Mouse (Mus musculus) neural tube, embryonic 11.5 days (tissue): ENCODE results near the gene Hexa. TPM values are rescaled to one million over a fixed set of nuclear protein-coding genes. Genes with fewer than 3 reads are reported as not detected.

ENCODE experiments used
- ATAC-seq: fragments of 200-750 bp; cut with Nextera tagmentation; 2 replicates; pipeline ENCODE4 v1.8.0; 2017; ENCODE audit warnings: moderate number of reproducible peaks, mild to moderate bottlenecking, moderate TSS enrichment, moderate library complexity; ENCODE audit not compliant: insufficient read depth, low FRiP score, low TSS enrichment
- DNase-seq: peaks from one replicate; pipeline ENCODE4 v3.0.0-alpha.2; 2015; ENCODE audit warnings: low spot score
- H3K27ac ChIP-seq: fragments of 300-500 bp; sonication (generic); 2 replicates; pipeline ENCODE4 v1.5.1; 2014; ENCODE audit warnings: low read depth, mild to moderate bottlenecking, low read length
- H3K27me3 ChIP-seq: fragments of 300-500 bp; sonication (generic); 2 replicates; pipeline ENCODE4 v1.6.1; 2014; ENCODE audit warnings: mild to moderate bottlenecking, low read length, mixed read lengths; ENCODE audit not compliant: control insufficient read depth, insufficient read depth
- H3K36me3 ChIP-seq: fragments of 300-500 bp; sonication (generic); 2 replicates; pipeline ENCODE4 v1.6.1; 2014; ENCODE audit warnings: mild to moderate bottlenecking, low read length, moderate library complexity, mixed read lengths; ENCODE audit not compliant: control insufficient read depth, insufficient read depth
- H3K4me1 ChIP-seq: fragments of 300-500 bp; sonication (generic); 2 replicates; pipeline ENCODE4 v1.6.1; 2014; ENCODE audit warnings: low read length, mixed read lengths; ENCODE audit not compliant: control insufficient read depth, insufficient read depth
- H3K4me2 ChIP-seq: fragments of 300-500 bp; sonication (generic); 2 replicates; pipeline ENCODE4 v1.6.1; 2014; ENCODE audit warnings: low read depth, mild to moderate bottlenecking, moderate library complexity
- H3K4me3 ChIP-seq: fragments of 300-500 bp; sonication (generic); 2 replicates; pipeline ENCODE4 v1.5.1; 2014; ENCODE audit warnings: low read depth, low read length
- H3K9ac ChIP-seq: fragments of 300-500 bp; sonication (generic); 2 replicates; pipeline ENCODE4 v1.6.1; 2014; ENCODE audit warnings: mild to moderate bottlenecking, low read length
- H3K9me3 ChIP-seq: fragments of 300-500 bp; sonication (generic); 2 replicates; pipeline ENCODE4 v1.6.1; 2016; ENCODE audit warnings: low read length; ENCODE audit not compliant: control insufficient read depth
- WGBS: fragments of 180-500 bp; shearing (Covaris S2); extraction: QIAGEN DNeasy Blood & Tissue Kit; methylation state at CpG from one replicate; pipeline ENCODE4 v1.1.7; 2014; 5-methylcytosine and 5-hydroxymethylcytosine counted together
- polyA plus RNA-seq: library from polyadenylated mRNA; unstranded; fragments of >200 nt; fragmentation: Nextera tagmentation; extraction: Ambion mirVana; gene quantifications from 2 replicates; pipeline ENCODE4 v1.2.1, GENCODE M21; 2014

Hexa gene
- polyA plus RNA-seq = 43.2 and 49.9 TPM in 2 replicates

DNA sequence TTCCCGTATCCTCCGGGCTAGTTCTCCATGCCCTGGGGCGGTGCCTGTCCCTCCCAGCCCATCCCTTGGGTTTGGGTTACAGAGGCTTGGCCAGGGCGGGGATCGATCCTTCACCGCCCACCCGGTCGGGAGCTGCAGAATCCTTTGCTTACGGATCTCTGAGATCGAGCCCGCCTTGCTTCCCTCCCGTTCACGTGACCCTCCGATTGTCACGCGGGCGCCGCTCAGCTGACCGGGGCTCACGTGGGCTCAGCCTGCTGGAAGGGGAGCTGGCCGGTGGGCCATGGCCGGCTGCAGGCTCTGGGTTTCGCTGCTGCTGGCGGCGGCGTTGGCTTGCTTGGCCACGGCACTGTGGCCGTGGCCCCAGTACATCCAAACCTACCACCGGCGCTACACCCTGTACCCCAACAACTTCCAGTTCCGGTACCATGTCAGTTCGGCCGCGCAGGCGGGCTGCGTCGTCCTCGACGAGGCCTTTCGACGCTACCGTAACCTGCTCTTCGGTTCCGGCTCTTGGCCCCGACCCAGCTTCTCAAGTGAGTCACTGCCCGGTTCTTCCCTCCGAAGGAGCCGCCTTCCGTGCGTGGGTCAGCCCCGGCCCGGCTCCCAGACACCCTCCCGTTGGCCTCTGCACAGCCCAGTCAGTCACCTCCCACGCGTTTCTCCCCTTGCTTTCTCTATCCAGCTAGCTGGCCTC lies at the start of gene Hexa, which contains the start of gene Tmem202:
Gene Hexa, plus strand, starts transcription at position 100 of the 697 bp plus-strand sequence.
Gene Tmem202, minus strand, starts transcription at position 407 of the 697 bp plus-strand sequence.
- DNase-seq (peak; percentile 90), ATAC-seq (peak; percentile 81)
- Histone ChIP-seq H3K36me3 (no peaks in the 10 kb centered on the region), H3K4me1 (peaks cover 5% of the 10 kb centered on the region), H3K4me2 (peak within 1 kb of the TSS; percentile 89), H3K9me3 (no peaks in the 10 kb centered on the region), H3K4me3 (peak within 1 kb of the TSS; percentile 56), H3K27me3 (no peaks in the 10 kb centered on the region), H3K9ac (peak within 1 kb of the TSS; percentile 72), H3K27ac (no peak within 1 kb of the TSS)
- 5% methylated on average over 55 of the region's 55 CpGs for WGBS

DNA sequence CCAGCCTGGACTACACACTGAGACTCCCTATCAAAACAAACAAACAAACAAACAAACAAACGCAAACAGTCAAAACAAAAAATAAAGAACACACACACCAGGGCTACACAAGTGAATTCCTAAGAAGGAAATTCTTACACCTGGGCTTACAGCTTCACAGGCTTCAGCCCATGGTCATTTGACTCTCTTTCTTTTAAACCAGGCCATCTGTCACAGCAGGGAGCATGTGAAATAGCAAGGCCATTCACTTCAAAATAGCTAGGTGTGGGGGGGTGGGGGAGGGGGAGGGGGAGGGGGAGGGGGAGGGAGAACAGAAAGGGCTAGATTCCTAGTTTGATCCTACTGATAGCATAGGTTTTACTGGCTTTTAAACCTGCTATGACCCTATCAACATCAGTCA lies 31.2 kb upstream of the Hexa start:
- ATAC-seq (no peak), DNase-seq (no peak)
- no peak overlapping the region for H3K9ac ChIP-seq
- no peak overlapping the region for H3K4me3 ChIP-seq
- WGBS = 42% methylated on average over 1 of the region's 1 CpGs
- no peak overlapping the region for H3K4me2 ChIP-seq
- no peaks in the 10 kb centered on the region for H3K9me3 ChIP-seq
- no peak overlapping the region for H3K27ac ChIP-seq
- H3K36me3 ChIP-seq = no peaks in the 10 kb centered on the region
- H3K4me1 ChIP-seq = no peaks in the 10 kb centered on the region
- no peaks in the 10 kb centered on the region for H3K27me3 ChIP-seq

DNA sequence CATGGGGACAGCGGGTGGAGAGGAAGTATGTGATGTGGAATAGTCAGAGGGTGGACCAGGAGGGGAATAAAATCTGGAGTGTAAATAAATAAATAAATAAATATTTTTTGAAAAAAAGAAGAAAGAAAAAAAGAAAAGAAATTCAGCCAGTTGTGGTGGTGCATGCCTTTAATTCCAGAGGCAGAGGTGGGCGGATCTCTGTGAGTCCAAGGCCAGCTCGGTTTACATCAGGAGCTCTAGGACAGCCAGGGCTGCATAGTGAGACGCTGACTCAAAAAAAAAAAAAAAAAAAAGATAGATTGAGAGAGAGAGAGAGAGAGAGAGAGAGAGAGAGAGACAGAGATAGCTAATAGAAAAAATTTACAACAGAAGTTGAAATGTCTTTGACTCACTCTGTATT lies 27.0 kb upstream of the Hexa start:
- Histone ChIP-seq H3K36me3 (no peaks in the 10 kb centered on the region), H3K27me3 (no peaks in the 10 kb centered on the region), H3K27ac (no peak overlapping the region), H3K4me3 (no peak overlapping the region), H3K9me3 (no peaks in the 10 kb centered on the region), H3K4me2 (no peak overlapping the region), H3K4me1 (no peaks in the 10 kb centered on the region), H3K9ac (no peak overlapping the region)
- no peak for DNase-seq
- no peak for ATAC-seq
- WGBS = 65% methylated on average over 4 of the region's 4 CpGs

DNA sequence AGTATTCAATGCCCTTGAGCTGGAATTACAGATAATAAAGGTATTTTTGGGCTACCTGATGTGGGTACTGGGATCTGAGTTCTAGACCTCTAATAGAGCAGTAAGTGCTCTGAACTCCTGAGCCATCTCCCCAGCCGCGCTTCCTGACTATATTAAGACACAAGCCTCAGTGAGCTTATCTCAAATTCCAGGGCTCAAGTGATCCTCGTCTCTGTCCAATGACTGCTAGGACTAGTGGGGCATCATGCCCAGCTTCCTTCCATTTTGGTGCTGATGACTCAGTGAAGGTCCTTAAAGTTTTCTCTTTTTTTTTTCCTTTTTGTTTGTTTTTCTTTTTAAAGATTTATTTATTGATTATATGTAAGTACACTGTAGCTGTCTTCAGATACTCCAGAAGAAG lies 24.3 kb upstream of the Hexa start:
- Histone ChIP-seq H3K4me1 (no peaks in the 10 kb centered on the region), H3K9me3 (no peaks in the 10 kb centered on the region), H3K4me2 (no peak overlapping the region), H3K27ac (no peak overlapping the region), H3K4me3 (no peak overlapping the region), H3K27me3 (no peaks in the 10 kb centered on the region), H3K36me3 (no peaks in the 10 kb centered on the region), H3K9ac (no peak overlapping the region)
- DNase-seq (no peak), ATAC-seq (no peak)
- 81% methylated on average over 3 of the region's 3 CpGs for WGBS

DNA sequence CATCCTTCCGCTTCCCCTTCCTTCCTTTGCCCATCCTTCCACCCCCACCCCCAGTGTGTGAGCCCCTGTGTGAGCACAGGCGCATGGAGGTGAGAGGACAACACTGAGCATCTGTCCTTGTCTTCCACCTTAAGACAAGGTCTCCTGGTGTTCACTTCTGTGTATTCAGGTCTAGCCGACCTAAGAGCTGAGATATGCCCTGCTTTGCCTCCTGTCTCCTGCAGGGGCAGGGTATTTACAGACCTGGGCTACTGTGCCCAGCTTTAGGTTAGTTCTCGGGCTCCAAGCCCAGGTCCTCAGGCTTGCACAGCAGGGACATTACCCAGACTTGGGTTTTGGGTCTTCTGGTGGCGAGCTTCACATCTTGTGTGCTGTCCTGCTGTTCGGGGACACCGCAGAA lies 22.2 kb upstream of the Hexa start:
- no peak for ATAC-seq
- H3K27ac ChIP-seq = no peak overlapping the region
- 58% methylated on average over 7 of the region's 7 CpGs for WGBS

DNA sequence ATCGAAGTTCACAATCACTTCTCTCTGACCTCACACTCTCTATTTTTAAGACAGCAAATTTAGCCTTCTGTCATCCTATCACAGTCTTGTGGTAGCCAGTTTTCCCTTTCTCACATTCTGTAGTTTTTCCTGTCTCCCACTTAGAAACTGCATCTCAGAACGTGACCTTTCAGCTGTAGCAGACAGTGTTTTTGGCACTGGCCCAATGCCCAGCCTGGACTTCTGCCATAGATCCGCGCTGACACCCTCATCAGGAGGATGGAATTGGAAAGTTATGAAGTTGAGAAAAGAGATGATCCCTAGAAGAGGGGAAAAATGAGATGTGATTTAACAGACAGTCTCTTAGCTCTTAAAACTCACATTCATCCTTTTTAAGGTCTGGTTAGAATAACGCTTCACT lies 20.4 kb upstream of the Hexa start:
- no peak overlapping the region for H3K4me3 ChIP-seq
- no peaks in the 10 kb centered on the region for H3K9me3 ChIP-seq
- ATAC-seq (no peak), DNase-seq (no peak)
- H3K4me1 ChIP-seq = no peaks in the 10 kb centered on the region
- H3K27ac ChIP-seq = no peak overlapping the region
- H3K36me3 ChIP-seq = no peaks in the 10 kb centered on the region
- H3K4me2 ChIP-seq = no peak overlapping the region
- H3K27me3 ChIP-seq = no peaks in the 10 kb centered on the region
- no peak overlapping the region for H3K9ac ChIP-seq
- WGBS = 86% methylated on average over 5 of the region's 5 CpGs

More for the DNA sequence above, 22.2 kb upstream of the Hexa start:
- Histone ChIP-seq H3K9ac (no peak overlapping the region), H3K4me2 (no peak overlapping the region), H3K27me3 (no peaks in the 10 kb centered on the region), H3K4me3 (no peak overlapping the region), H3K36me3 (no peaks in the 10 kb centered on the region), H3K4me1 (no peaks in the 10 kb centered on the region), H3K9me3 (no peaks in the 10 kb centered on the region)
- no peak for DNase-seq

DNA sequence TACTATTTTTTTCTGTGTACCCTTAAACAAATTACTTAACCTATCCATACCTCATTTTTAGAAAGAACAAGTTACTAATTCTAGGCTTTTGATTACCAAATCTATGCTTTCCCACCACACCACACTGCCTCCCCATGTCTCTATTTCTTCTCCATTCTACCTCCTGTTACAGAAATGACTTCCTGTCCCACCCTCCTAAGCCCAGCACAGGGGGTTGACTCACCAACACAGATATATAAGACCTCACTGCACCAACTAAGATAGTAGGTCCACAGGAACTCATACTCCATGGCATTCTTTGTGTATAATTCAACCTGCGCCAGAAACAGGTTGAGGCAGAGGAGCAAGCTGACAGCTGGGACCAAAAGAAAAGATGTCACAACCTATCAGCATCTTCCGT lies 19.9 kb upstream of the Hexa start:
- WGBS = 93% methylated on average over 2 of the region's 2 CpGs
- ATAC-seq (no peak), DNase-seq (no peak)
- no peak overlapping the region for H3K4me3 ChIP-seq
- no peak overlapping the region for H3K9ac ChIP-seq
- H3K27me3 ChIP-seq = no peaks in the 10 kb centered on the region
- H3K36me3 ChIP-seq = no peaks in the 10 kb centered on the region
- H3K27ac ChIP-seq = no peak overlapping the region
- H3K4me1 ChIP-seq = no peaks in the 10 kb centered on the region
- no peaks in the 10 kb centered on the region for H3K9me3 ChIP-seq
- no peak overlapping the region for H3K4me2 ChIP-seq

DNA sequence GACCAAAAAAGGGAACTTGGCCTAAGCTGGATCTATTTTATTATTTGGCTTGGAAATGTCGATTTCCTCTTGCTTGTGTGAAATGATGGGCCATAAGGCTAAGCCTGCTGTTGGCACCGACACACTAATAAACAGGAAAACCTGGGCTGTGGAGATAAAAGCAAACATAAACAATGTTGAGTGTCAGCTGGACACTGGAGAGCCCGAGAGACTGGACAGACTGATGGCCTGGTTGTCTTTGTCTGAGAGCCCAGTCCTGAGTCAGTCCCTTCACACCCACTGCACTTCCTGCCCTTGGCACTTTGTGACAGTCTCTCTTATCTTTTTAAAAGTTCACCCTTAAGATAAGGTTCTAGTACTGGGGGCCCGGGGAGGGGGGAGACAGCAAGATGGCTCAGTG lies 16.4 kb upstream of the Hexa start:
- no peak for ATAC-seq
- H3K4me3 ChIP-seq = no peak overlapping the region
- no peak overlapping the region for H3K4me2 ChIP-seq
- H3K9ac ChIP-seq = no peak overlapping the region
- no peaks in the 10 kb centered on the region for H3K27me3 ChIP-seq
- H3K36me3 ChIP-seq = no peaks in the 10 kb centered on the region
- no peak overlapping the region for H3K27ac ChIP-seq
- H3K9me3 ChIP-seq = no peaks in the 10 kb centered on the region
- no peaks in the 10 kb centered on the region for H3K4me1 ChIP-seq
- DNase-seq = no peak
- 69% methylated on average over 4 of the region's 4 CpGs for WGBS

DNA sequence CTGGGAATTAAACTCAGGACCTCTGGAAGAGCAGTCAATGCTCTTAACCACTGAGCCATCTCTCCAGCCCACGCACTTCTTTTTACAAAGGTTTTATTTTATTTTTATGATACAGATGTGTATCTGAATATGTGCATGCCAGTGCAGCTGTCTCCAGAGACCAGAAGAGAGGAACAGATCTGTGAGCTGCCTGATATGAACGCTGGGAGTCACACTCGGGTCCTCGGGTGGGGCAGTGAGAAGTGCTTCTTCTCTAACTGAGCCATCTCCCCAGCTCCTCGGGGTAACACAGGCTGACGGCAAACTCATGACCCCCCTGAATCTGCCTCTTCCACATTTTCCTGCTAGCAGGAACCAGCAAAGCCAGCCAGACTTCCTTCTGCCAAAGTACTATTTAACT lies 12.6 kb upstream of the Hexa start:
- Histone ChIP-seq H3K27ac (no peak overlapping the region), H3K27me3 (no peaks in the 10 kb centered on the region), H3K36me3 (no peaks in the 10 kb centered on the region), H3K9me3 (no peaks in the 10 kb centered on the region), H3K9ac (no peak overlapping the region), H3K4me1 (no peaks in the 10 kb centered on the region), H3K4me2 (no peak overlapping the region), H3K4me3 (no peak overlapping the region)
- ATAC-seq (no peak), DNase-seq (no peak)
- 84% methylated on average over 6 of the region's 6 CpGs for WGBS
